Mouse (Mus musculus) A20 (cell line): ENCODE measurements around the gene 1810010D01Rik.

Experiments
- DNase-seq: peaks from one replicate; pipeline ENCODE4 v3.0.0-alpha.2; 2011; ENCODE audit warnings: low read depth, low spot score

The 1810010D01Rik gene

GRCm38 (mm10) chr7:145176750-145177589 lies 30.9 kb downstream of the 1810010D01Rik start:
- no peak for DNase-seq

- no peak for DNase-seq
Measured at GRCm38 (mm10) chr7:145173563-145173962, 34.4 kb downstream of the 1810010D01Rik start.

GRCm38 (mm10) chr7:145173116-145173515 lies 34.8 kb downstream of the 1810010D01Rik start:
- DNase-seq = no peak

GRCm38 (mm10) chr7:145169703-145170102 lies 38.2 kb downstream of the 1810010D01Rik start:
- DNase-seq = no peak

- DNase-seq = no peak
Measured at GRCm38 (mm10) chr7:145159283-145160240, 48.4 kb downstream of the 1810010D01Rik start.
